Mouse (Mus musculus) thymus, adult 2 months (tissue): Measurements from ENCODE around the gene Pygo2.

Experiments used
- CTCF ChIP-seq: fragments of 200-500 bp; IDR thresholded peaks from 2 replicates; pipeline ENCODE4 v1.5.1; 2012; ENCODE audit warnings: mild to moderate bottlenecking, control low read depth, low read length, moderate library complexity, borderline replicate concordance; ENCODE audit not compliant: control insufficient read depth, poor library complexity, insufficient read depth; ENCODE audit errors: extremely low read depth
- POLR2A ChIP-seq: fragments of 200-500 bp; IDR thresholded peaks from 2 replicates; pipeline ENCODE4 v1.6.1; 2012; ENCODE audit warnings: mild to moderate bottlenecking, low read length, control low read depth, moderate library complexity; ENCODE audit not compliant: control insufficient read depth, poor library complexity, insufficient read depth; ENCODE audit errors: extremely low read depth

DNA sequence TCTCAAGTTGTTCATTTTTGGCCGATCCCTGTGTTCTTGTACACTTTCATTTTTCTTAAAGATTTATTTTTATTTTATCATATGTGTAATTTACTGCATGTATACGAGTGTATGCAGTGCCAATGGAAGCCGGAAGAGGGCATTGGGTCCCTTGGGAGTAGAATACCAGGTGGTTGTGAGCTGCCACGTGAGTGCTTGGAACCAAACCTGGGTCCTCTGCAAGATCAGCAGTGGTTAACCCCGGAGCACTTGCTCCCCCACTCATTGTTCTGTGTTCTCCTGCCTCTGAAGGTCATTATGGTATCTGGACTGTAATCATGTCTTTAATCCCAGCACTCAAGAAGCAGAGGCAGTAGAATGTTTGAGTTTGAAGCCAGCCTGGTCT lies 4.9 kb upstream of the Pygo2 start:
- no peak for TF ChIP-seq CTCF
- TF ChIP-seq POLR2A, result no peak
